Mouse (Mus musculus) intestine, embryonic 14.5 days (tissue): ENCODE data around the gene Pip5kl1. TPM values are rescaled to one million over a fixed set of nuclear protein-coding genes. Genes with fewer than 3 reads are reported as not detected.

Source experiments
- ATAC-seq: fragments of 200-750 bp; cut with Nextera tagmentation; replicated peaks from 2 replicates; pipeline ENCODE4 v1.8.0; 2017; ENCODE audit warnings: low read depth, moderate number of reproducible peaks, moderate TSS enrichment, moderate library complexity; ENCODE audit not compliant: low FRiP score, low TSS enrichment
- DNase-seq: peaks from one replicate; pipeline ENCODE4 v3.0.0-alpha.2; 2018; ENCODE audit warnings: low spot score
- H3K27ac ChIP-seq: fragments of 300-500 bp; sonication (generic); 2 replicates; pipeline ENCODE4 v1.5.1; 2014; ENCODE audit warnings: low read depth, mild to moderate bottlenecking, control low read depth
- H3K27me3 ChIP-seq: fragments of 300-500 bp; sonication (generic); replicated peaks from 2 replicates; pipeline ENCODE4 v1.6.1; 2014; ENCODE audit warnings: low read length, control low read depth; ENCODE audit not compliant: control insufficient read depth, insufficient read depth
- H3K36me3 ChIP-seq: fragments of 300-500 bp; sonication (generic); 2 replicates; pipeline ENCODE4 v1.6.1; 2014; ENCODE audit warnings: low read length, control low read depth; ENCODE audit not compliant: control insufficient read depth, insufficient read depth
- H3K4me1 ChIP-seq: fragments of 300-500 bp; sonication (generic); replicated peaks from 2 replicates; pipeline ENCODE4 v1.6.1; 2014; ENCODE audit warnings: low read length, control low read depth, mixed read lengths; ENCODE audit not compliant: control insufficient read depth, insufficient read depth
- H3K4me2 ChIP-seq: fragments of 300-500 bp; sonication (generic); 2 replicates; pipeline ENCODE4 v1.6.1; 2014; ENCODE audit warnings: low read length
- H3K4me3 ChIP-seq: fragments of 300-500 bp; sonication (generic); 2 replicates; pipeline ENCODE4 v1.5.1; 2014; ENCODE audit warnings: low read depth, low read length, control low read depth, mixed read lengths
- H3K9ac ChIP-seq: fragments of 300-500 bp; sonication (generic); 2 replicates; pipeline ENCODE4 v1.6.1; 2014; ENCODE audit warnings: mild to moderate bottlenecking, low read length
- H3K9me3 ChIP-seq: fragments of 300-500 bp; sonication (generic); 2 replicates; pipeline ENCODE4 v1.6.1; 2016; ENCODE audit warnings: low read length, control low read depth; ENCODE audit not compliant: control insufficient read depth
- WGBS: fragments of 180-500 bp; shearing (Covaris S2); extraction: QIAGEN DNeasy Blood & Tissue Kit; methylation state at CpG from one replicate; pipeline ENCODE4 v1.1.7; 2014; 5-methylcytosine and 5-hydroxymethylcytosine counted together
- polyA plus RNA-seq: library from polyadenylated mRNA; unstranded; fragments of >200 nt; fragmentation: Nextera tagmentation; extraction: Ambion mirVana; gene quantifications from 2 replicates; pipeline ENCODE4 v1.2.1, GENCODE M21; 2014

The Pip5kl1 gene
- polyA plus RNA-seq, 1 experiment from 2014 or later = 0.89 TPM

DNA sequence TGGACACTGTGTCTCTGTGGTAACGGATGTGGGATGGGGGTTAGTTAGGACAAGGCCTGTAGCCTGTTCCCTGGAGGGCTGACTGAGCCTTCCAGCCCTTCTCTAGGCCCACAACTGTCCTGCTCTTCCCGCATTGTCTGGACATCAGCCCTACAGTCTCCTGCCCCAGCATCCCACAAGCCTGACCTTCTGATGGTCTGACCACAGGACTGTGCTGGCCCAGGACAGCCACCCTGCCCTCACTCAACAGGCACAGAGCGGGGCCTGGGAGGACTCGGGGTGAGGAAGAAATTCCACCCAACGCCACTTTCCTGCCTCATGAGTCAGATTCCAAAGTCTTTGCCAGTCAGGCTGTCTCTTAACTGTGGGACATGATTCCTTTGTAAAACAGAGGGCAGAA is 23.1 kb downstream of the Pip5kl1 start:
- H3K4me3 ChIP-seq = no peak overlapping the region
- ATAC-seq = no peak
- H3K36me3 ChIP-seq = peaks cover 29% of the 10 kb centered on the region
- no peak for DNase-seq
- WGBS = 90% methylated on average over 5 of the region's 5 CpGs
- H3K27ac ChIP-seq = no peak overlapping the region
- H3K4me1 ChIP-seq = no peaks in the 10 kb centered on the region; the same call in 1 of the 2 replicates
- H3K27me3 ChIP-seq = no peaks in the 10 kb centered on the region
- H3K9me3 ChIP-seq = no peaks in the 10 kb centered on the region
- H3K4me2 ChIP-seq = no peak overlapping the region
- no peak overlapping the region for H3K9ac ChIP-seq

DNA sequence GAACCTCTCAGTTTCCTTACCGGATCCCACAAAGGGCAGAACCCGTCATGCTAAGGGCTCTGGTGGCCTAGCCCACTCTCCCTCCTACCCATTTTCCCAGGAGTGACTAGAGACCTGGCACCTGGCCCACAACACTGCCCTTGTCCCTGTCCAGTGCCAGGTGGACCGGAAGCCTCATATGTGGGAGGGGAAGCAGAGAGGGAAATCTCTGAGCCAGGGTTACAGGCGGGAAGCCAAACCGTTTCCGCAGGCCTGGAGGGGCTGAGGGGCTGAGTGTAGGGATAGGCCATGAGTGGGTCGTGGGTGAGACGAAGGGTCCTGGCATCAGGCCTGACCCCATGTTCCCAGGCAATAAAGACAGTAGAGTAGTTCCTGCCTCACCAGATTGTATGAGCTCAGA is 23.9 kb downstream of the Pip5kl1 start:
- Histone ChIP-seq H3K36me3 (peaks cover 29% of the 10 kb centered on the region), H3K27ac (no peak overlapping the region), H3K27me3 (no peaks in the 10 kb centered on the region), H3K4me2 (no peak overlapping the region), H3K9me3 (no peaks in the 10 kb centered on the region), H3K4me1 (no peaks in the 10 kb centered on the region; the same call in 1 of the 2 replicates), H3K4me3 (no peak overlapping the region), H3K9ac (no peak overlapping the region)
- ATAC-seq = no peak
- no peak for DNase-seq
- WGBS = 89% methylated on average over 8 of the region's 8 CpGs

DNA sequence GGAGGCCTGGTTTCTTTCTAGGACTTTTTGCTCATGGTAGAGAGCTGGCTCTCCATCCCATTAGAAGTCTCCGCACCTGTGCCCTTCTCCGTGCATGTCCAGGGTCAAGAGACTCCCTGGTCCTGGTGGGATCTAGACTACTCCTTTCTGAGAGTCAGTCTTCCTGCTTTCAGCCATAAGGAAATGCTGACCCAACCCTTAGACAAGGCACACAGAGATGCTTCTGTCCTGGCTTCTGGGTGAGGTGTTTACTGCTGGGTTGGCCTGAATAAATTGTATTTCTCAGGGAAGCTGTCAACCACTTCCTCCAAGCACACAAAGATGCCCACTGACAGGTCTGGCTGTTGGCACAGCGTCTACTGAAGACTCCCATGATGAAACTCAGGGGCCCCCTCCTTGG is 24.8 kb downstream of the Pip5kl1 start, which contains the start of gene St6galnac6:
Gene St6galnac6, plus strand, starts transcription at position 301 of the 400 bp plus-strand sequence.
- H3K27me3 ChIP-seq = no peaks in the 10 kb centered on the region
- H3K4me2 ChIP-seq = no peak within 1 kb of the TSS
- no peaks in the 10 kb centered on the region for H3K9me3 ChIP-seq
- ATAC-seq (no peak), DNase-seq (no peak)
- no peak within 1 kb of the TSS for H3K27ac ChIP-seq
- no peaks in the 10 kb centered on the region; the same call in 1 of the 2 replicates for H3K4me1 ChIP-seq
- peaks cover 24% of the 10 kb centered on the region for H3K36me3 ChIP-seq
- 88% methylated on average over 3 of the region's 3 CpGs for WGBS
- no peak within 1 kb of the TSS for H3K4me3 ChIP-seq
- no peak within 1 kb of the TSS for H3K9ac ChIP-seq

DNA sequence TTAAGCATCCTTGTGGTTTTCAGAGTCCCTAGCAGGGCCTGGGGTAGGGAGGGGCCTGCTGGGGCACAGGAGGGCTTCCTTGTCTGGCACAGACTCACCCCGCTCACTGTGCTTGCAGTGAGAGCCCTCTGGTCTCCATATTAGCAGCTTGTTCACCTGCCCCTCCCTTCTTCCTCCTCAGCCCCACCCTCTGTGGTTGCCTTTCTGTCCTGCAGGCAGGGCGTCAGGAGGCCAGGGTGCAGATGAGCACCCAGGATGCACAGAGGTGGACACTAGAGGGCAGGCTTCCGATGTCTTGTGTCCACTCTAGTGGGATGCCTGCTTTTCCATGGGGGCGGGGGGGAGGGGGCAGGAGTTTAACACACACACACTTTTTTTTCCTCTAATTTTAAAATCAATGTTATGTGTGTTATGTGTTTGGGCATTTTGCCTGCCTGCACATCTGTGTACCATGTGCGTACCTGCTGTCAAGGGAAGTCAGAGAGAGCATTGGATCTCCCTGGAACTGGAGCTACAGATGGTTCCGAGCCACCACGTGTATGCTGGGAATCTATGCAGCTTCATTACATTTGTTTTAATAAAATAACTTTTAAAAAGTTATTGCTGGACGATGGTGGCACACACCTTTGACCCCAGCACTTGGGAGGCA is 26.9 kb downstream of the Pip5kl1 start:
- no peaks in the 10 kb centered on the region for H3K27me3 ChIP-seq
- H3K9ac ChIP-seq = no peak overlapping the region
- 41% methylated on average over 8 of the region's 8 CpGs for WGBS
- H3K4me3 ChIP-seq = no peak overlapping the region
- peaks cover 9% of the 10 kb centered on the region for H3K36me3 ChIP-seq
- no peak for DNase-seq
- no peak overlapping the region for H3K27ac ChIP-seq
- peak; percentile 71 for ATAC-seq
- H3K9me3 ChIP-seq = no peaks in the 10 kb centered on the region
- H3K4me1 ChIP-seq = no peaks in the 10 kb centered on the region; the same call in 1 of the 2 replicates
- no peak overlapping the region for H3K4me2 ChIP-seq

DNA sequence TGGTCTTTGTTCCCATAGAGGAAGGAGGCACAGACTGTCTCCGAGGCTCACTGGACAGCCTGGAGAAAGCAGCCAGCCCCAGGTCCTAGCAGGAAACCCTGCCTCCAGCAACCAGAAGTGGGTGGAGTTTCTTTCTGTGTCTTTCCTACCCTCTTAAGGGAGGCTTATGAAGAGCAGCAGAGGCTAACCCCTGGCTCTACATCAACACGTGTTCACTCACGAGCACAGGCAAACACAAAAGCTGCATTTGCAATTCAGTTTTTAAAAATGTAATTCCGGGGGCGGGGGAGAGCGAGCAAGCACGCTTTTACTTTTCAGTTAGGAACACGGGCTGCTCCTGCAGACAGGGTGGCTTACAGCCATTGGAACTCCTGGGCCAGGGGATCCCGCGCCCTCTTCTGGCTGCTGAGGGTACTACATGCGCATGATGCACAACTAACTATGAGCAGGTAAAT is 28.0 kb downstream of the Pip5kl1 start:
- under 1% methylated on average over 11 of the region's 11 CpGs for WGBS
- H3K4me3 ChIP-seq = peak overlapping the region; percentile 31

DNA sequence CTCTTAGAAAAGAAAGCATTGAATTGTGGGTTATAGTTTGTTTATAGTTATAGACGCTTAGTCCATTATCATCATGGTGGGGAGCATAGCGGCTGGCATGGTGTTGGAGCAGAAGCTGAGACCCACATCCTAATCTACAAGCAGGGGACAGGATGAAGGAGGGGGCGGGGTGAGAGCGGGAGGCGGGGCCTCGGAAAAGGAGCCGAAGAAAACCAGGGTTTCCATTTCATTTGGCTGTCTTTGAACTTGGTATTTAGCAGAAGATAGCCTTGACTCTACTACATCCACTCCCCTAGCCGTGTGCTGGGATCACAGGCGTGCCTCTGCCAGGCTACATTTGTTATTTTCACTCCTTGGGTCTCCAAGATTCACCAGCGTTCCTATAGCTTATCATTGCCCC is 30.0 kb downstream of the Pip5kl1 start:
- Histone ChIP-seq H3K4me2 (no peak overlapping the region), H3K27ac (no peak overlapping the region), H3K9me3 (no peaks in the 10 kb centered on the region), H3K4me3 (no peak overlapping the region), H3K27me3 (no peaks in the 10 kb centered on the region), H3K4me1 (peaks cover 13% of the 10 kb centered on the region), H3K9ac (no peak overlapping the region), H3K36me3 (no peaks in the 10 kb centered on the region)
- WGBS = 40% methylated on average over 10 of the region's 10 CpGs
- ATAC-seq (no peak), DNase-seq (no peak)

More for the DNA sequence above, 28.0 kb downstream of the Pip5kl1 start:
- peaks cover 3% of the 10 kb centered on the region for H3K36me3 ChIP-seq
- ATAC-seq (peak; percentile 33; the same call in 1 of the 2 replicates), DNase-seq (peak; percentile 98)
- peak overlapping the region; percentile 45 for H3K4me2 ChIP-seq
- H3K27ac ChIP-seq = peak overlapping the region; percentile 40; the same call in 1 of the 2 replicates
- no peaks in the 10 kb centered on the region; the same call in 1 of the 2 replicates for H3K4me1 ChIP-seq
- peak overlapping the region; percentile 35; the same call in 1 of the 2 replicates for H3K9ac ChIP-seq
- no peaks in the 10 kb centered on the region for H3K9me3 ChIP-seq
- H3K27me3 ChIP-seq = no peaks in the 10 kb centered on the region

DNA sequence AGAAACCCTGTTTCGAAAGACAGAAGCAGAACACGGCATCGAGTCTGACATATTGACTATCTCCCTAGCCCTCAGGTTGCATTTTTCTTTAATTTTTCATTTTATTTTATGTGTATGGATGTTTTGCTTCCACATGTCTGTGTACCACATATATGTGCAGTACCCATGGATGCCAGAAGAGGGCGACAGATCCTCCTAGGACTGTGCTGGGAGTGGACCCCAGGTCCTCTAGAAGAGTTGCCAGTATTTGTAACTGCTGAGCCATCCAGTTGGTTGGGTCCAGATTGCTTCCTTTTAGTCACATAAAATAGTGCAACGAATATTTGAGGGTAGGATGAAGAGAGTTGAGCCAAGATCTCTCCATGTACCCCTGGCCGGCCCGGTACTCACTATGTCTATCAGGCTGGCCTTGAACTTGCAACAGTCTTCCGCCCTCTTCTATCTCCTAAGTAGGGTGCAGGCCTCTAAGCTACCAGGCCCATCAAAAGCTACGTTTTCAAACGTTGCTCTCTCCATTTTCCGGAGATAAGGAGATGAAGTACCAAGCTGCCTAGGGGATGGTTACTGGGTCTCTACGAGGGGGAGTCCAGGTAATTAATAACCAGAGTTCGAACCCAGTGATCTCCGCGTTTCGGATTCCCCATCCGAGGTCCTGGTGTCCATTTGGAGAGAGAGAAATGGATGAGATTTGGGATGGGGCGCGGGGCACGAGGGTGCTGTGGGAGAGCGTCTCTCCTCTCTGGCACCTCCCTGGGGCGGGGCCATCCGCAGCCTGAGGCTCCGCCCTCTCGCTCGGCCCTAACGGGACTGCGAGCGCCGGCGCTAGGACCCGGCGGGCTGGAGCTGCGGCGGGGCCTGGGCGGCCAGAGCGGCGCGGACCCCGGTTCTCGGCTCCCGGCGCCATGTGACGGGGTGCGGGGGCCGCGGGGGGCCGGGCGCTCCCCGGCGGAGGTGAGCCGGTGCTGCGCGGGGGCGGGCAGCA is 31.9 kb downstream of the Pip5kl1 start:
- WGBS = 15% methylated on average over 41 of the region's 55 CpGs
- peak overlapping the region; percentile 75 for H3K9ac ChIP-seq
- H3K4me1 ChIP-seq = peaks cover 19% of the 10 kb centered on the region
- peak overlapping the region; percentile 75 for H3K4me2 ChIP-seq
- H3K27me3 ChIP-seq = no peaks in the 10 kb centered on the region
- H3K36me3 ChIP-seq = no peaks in the 10 kb centered on the region
- DNase-seq (peak; percentile 89), ATAC-seq (peak; percentile 70)
- H3K4me3 ChIP-seq = peak overlapping the region; percentile 71
- no peaks in the 10 kb centered on the region for H3K9me3 ChIP-seq
- H3K27ac ChIP-seq = peak overlapping the region; percentile 40

DNA sequence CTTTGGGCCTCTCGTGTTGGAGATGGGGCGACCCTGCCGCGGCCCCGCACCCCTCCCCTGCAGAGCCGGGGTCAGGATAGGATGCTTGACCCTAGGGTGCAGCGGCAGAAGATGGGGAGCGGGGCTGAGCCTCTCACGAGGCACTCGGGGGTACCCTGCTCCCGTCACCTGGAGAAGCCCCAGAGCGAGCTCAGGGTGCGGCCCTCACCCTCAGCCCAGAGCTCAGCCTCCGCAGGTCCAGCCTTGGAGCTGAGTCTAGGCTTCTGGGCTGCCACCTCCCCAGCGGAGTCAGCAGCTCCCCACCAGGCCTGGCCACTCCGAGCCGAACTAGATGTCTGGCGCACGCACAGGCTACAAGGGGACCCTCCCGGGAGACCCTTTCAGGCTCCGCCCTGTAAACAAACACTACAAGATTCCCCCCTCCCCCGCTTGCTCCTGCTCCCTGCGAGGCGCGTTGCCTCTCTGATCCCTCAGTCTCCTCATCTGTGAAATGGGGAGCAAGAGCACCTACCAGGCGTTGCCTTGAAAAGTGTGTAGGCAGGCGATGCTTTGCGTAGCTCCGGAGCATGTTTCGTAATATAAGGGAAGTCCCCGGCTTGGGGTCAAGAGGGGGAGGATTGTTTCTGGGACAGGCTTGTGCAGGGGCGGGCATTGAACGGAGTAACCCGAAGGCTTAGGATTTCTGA is 32.8 kb downstream of the Pip5kl1 start:
- DNase-seq = peak; percentile 82
- peak overlapping the region; percentile 40 for H3K27ac ChIP-seq
- H3K4me2 ChIP-seq = peak overlapping the region; percentile 75
- H3K9ac ChIP-seq = peak overlapping the region; percentile 75
- H3K27me3 ChIP-seq = no peaks in the 10 kb centered on the region
- peak; percentile 17; the same call in 1 of the 2 replicates for ATAC-seq
- peak overlapping the region; percentile 71 for H3K4me3 ChIP-seq
- H3K9me3 ChIP-seq = no peaks in the 10 kb centered on the region
- no peaks in the 10 kb centered on the region for H3K36me3 ChIP-seq
- WGBS = 7% methylated on average over 33 of the region's 34 CpGs
- peaks cover 19% of the 10 kb centered on the region for H3K4me1 ChIP-seq
